Mouse (Mus musculus): Measurements from ENCODE around the gene Kirrel3. TPM values are rescaled to one million over a fixed set of nuclear protein-coding genes. Genes with fewer than 3 reads are reported as not detected.

Kirrel3 gene
- polyA plus RNA-seq, 1 experiment from 2014 or later, result 50.5 TPM

DNA sequence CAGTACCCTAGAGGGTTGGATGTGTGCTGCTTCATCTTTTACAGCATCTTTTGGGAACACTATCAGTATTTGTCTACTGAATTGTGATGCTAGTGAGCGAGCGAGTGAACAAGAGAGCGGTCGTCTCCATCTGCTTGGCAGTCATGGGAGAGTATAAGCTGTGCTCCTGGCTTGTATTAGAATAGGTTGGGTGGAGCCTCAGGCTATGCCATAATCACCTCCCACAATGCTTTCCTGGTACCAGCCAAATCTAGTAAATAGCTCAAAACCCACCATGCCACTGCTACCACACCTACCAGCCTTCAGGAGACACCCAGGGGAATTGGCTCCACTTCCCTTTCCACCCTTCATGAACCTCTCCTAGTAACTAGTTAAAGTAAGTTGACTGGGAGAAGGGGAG is 285.3 kb downstream of the Kirrel3 start:
- no peak overlapping the region for H3K9ac ChIP-seq
- no peaks in the 10 kb centered on the region for H3K4me1 ChIP-seq
- no peak overlapping the region for H3K27ac ChIP-seq
- no peak overlapping the region for H3K4me2 ChIP-seq
- no peaks in the 10 kb centered on the region for H3K27me3 ChIP-seq (replicated peaks)
- H3K9me3 ChIP-seq, result no peaks in the 10 kb centered on the region
- H3K4me3 ChIP-seq, result no peak overlapping the region
- no peak for ATAC-seq (replicated peaks)
- 90% methylated on average over 4 of the region's 4 CpGs for WGBS
- no peaks in the 10 kb centered on the region for H3K36me3 ChIP-seq (replicated peaks)

DNA sequence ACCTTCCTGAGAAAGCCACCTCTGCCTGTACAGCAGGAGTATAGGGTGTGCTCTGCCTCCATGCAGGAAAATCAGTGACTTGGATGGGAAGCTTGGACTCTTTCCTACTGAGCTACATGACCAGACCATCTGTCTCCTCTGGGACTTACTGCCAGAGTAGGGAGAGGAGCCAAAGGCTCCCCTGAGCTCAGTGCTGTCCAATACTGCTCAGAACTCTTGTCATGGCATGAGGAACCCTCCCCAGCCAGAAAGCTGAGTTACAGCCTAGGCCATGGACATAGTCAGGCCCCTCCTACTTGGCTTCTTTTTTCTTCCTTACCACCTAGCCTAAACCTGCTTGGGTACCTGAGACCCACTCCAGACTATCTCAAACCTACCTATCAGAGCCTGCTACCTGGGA is 285.7 kb downstream of the Kirrel3 start:
- H3K4me2 ChIP-seq, result no peak overlapping the region
- H3K4me1 ChIP-seq, result no peaks in the 10 kb centered on the region
- H3K4me3 ChIP-seq, result no peak overlapping the region
- ATAC-seq (replicated peaks), result no peak
- H3K36me3 ChIP-seq (replicated peaks), result no peaks in the 10 kb centered on the region
- H3K9me3 ChIP-seq, result no peaks in the 10 kb centered on the region
- H3K27me3 ChIP-seq (replicated peaks), result no peaks in the 10 kb centered on the region
- no peak overlapping the region for H3K9ac ChIP-seq
- H3K27ac ChIP-seq, result no peak overlapping the region

DNA sequence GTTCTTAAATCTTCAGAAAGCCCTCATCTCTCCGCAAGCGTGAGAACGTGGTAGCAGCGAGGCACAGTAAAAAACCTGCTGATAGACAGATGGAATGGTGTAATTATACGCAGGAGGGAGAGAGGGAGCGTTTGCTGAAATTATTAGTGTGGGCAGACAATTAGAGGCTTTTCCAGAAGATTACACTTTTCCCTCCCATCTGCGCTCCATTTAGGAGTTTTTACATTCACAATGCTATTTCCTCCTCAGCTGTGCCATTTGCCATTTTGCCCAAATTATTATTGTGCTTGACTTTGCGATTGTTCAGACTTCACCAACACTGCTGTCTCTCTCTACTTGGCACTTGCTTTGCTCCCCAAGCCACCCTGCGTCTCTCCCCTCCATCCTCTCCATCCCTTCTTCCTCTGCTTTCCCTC is 286.3 kb downstream of the Kirrel3 start:
- H3K36me3 ChIP-seq (replicated peaks), result no peaks in the 10 kb centered on the region
- H3K27ac ChIP-seq, result no peak overlapping the region
- no peaks in the 10 kb centered on the region for H3K27me3 ChIP-seq (replicated peaks)
- no peak overlapping the region for H3K4me2 ChIP-seq
- H3K4me1 ChIP-seq, result no peaks in the 10 kb centered on the region
- H3K9me3 ChIP-seq, result no peaks in the 10 kb centered on the region
- 79% methylated on average over 9 of the region's 9 CpGs for WGBS
- H3K9ac ChIP-seq, result no peak overlapping the region
- no peak overlapping the region for H3K4me3 ChIP-seq
- ATAC-seq (replicated peaks), result no peak

DNA sequence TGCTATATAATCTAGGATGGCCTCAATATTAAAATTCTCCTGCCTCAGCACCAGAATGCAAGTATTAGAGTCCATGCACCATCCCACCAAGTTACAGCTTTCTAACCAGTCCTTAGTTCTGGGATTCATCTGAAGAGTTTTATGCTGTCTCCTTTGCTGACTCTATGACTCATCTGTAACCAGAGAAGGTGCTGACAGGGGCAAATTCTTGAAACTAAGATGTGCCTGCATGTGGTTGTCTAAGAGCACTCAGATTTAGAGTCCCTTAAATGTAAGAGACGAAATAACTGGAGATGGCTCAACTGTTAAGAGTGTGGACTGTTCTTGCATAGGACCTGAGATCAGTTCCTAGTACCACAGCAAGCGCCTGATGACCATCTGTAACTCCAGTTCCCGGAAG is 295.7 kb downstream of the Kirrel3 start:
- 87% methylated on average over 3 of the region's 3 CpGs for WGBS
- no peaks in the 10 kb centered on the region for H3K36me3 ChIP-seq (replicated peaks)
- no peak overlapping the region for H3K9ac ChIP-seq
- H3K27me3 ChIP-seq (replicated peaks), result no peaks in the 10 kb centered on the region
- no peak overlapping the region for H3K27ac ChIP-seq
- 0 out of 2 replicates have a peak, but pooled peaks cover 5% of the 10 kb centered on the region for H3K4me1 ChIP-seq
- H3K4me2 ChIP-seq, result no peak overlapping the region
- no peak overlapping the region for H3K4me3 ChIP-seq
- H3K9me3 ChIP-seq, result no peaks in the 10 kb centered on the region
- ATAC-seq (replicated peaks), result no peak

DNA sequence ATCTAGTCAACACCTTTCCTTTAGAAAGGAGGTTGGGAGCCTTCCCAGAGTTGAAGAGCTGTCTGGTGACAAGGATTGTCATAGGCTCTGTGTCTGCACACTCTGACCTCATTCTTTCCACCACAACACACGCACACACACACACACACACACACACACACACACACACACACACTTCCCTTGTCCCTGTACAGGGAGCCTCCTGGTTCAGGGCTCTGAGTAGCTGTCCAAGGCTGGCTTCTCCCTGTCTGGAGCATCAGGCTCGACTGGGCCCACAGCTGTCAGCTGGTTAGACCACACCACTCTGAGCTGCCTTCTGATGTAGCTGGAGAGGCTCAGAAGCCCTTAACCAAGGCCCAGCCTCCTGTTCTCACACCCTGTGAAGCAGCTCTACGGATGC is 302.2 kb downstream of the Kirrel3 start:
- Histone ChIP-seq H3K36me3 (replicated peaks) (no peaks in the 10 kb centered on the region), H3K27me3 (replicated peaks) (no peaks in the 10 kb centered on the region), H3K4me3 (no peak overlapping the region), H3K4me1 (peaks cover 13% of the 10 kb centered on the region; the same call in 1 of the 2 replicates), H3K9me3 (no peaks in the 10 kb centered on the region), H3K4me2 (no peak overlapping the region), H3K27ac (no peak overlapping the region), H3K9ac (no peak overlapping the region)
- WGBS, result 75% methylated on average over 3 of the region's 3 CpGs
- no peak for ATAC-seq (replicated peaks)

DNA sequence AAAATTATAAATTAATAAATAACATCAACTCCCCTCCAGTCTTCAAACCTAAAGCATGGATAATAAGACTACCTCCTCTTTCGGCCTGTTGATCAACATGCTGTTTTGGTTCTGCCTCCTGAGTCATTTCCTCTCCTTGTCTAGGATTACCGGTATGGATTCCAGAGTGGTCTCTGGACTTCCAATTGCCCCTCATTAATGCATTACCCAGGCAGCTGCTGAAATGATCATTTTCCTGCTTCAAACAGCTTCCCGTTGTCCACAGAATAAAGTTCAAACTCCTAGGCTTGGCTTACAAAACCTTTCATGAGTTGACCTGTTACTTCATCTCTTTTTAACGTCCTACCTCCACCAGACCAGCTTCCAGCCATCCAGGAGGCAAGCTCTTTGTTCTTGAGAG is 309.5 kb downstream of the Kirrel3 start:
- H3K4me1 ChIP-seq, result peaks cover 8% of the 10 kb centered on the region; the same call in 1 of the 2 replicates
- H3K9me3 ChIP-seq, result no peaks in the 10 kb centered on the region
- H3K4me2 ChIP-seq, result no peak overlapping the region
- no peaks in the 10 kb centered on the region for H3K36me3 ChIP-seq (replicated peaks)
- no peak for ATAC-seq (replicated peaks)
- 53% methylated on average over 4 of the region's 4 CpGs for WGBS
- no peak overlapping the region for H3K4me3 ChIP-seq
- H3K27ac ChIP-seq, result no peak overlapping the region
- no peak overlapping the region for H3K9ac ChIP-seq
- H3K27me3 ChIP-seq (replicated peaks), result no peaks in the 10 kb centered on the region

DNA sequence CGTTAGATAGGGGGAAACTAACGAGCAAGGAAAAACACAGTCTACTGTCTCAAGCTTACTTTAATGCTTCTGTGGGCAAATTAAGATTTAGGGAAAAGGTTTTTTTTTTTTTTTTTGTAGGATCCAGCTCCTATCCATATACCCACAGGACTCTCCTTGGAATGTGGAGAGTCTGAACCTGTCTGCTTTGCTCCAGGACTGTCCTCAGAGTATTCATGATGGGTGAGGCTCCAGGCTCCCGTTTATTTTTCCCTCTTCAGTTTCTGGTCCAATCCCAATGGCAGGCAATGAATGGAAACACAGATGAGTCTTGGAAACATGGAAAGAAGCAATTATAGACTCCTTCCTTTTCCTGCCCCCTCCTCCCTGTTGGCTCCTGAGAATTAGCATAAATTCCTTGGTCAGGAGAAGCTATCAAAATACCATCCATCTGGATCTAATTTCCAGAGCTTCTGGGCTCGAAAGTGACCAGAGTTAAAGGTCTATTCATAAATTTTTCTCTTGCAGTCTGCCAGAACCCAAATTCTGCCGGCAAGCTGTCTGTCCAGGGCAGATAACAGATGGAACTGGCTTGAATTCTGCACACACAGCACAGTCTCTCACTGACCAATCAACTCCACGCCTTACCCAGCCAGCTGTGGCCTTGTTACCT is 312.1 kb downstream of the Kirrel3 start:
- no peak overlapping the region for H3K4me2 ChIP-seq
- no peak overlapping the region for H3K27ac ChIP-seq
- no peak for ATAC-seq (replicated peaks)
- H3K4me1 ChIP-seq, result no peaks in the 10 kb centered on the region
- no peaks in the 10 kb centered on the region for H3K36me3 ChIP-seq (replicated peaks)
- no peak overlapping the region for H3K9ac ChIP-seq
- H3K4me3 ChIP-seq, result no peak overlapping the region
- 72% methylated on average over 6 of the region's 6 CpGs for WGBS
- H3K9me3 ChIP-seq, result no peaks in the 10 kb centered on the region
- H3K27me3 ChIP-seq (replicated peaks), result no peaks in the 10 kb centered on the region

DNA sequence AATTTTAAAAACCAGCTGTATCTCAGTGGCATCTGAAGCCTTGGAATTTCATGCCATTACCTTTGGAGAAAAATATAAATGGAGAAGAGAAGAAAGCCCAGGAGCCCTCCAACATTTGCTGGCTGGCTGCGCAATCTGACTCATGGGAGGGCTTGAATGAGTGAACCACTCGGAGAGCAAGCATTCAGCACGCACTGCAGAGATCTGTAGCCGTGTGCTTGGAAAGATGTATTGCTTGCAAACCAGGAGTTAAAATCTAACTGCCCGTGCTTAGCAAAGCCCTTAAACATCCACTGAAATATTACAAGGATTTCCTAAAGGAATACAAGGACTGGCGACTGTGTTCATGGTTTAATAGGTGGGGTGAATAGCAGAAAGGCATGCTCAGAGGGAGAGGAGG is 316.0 kb downstream of the Kirrel3 start:
- no peaks in the 10 kb centered on the region for H3K4me1 ChIP-seq
- no peaks in the 10 kb centered on the region for H3K36me3 ChIP-seq (replicated peaks)
- no peak overlapping the region for H3K4me2 ChIP-seq
- H3K9ac ChIP-seq, result no peak overlapping the region
- ATAC-seq (replicated peaks), result 0 out of 2 replicates have a peak, but pooled peaks have one; percentile 58
- WGBS, result 70% methylated on average over 6 of the region's 6 CpGs
- no peaks in the 10 kb centered on the region for H3K27me3 ChIP-seq (replicated peaks)
- no peak overlapping the region for H3K4me3 ChIP-seq
- no peaks in the 10 kb centered on the region for H3K9me3 ChIP-seq
- no peak overlapping the region for H3K27ac ChIP-seq

DNA sequence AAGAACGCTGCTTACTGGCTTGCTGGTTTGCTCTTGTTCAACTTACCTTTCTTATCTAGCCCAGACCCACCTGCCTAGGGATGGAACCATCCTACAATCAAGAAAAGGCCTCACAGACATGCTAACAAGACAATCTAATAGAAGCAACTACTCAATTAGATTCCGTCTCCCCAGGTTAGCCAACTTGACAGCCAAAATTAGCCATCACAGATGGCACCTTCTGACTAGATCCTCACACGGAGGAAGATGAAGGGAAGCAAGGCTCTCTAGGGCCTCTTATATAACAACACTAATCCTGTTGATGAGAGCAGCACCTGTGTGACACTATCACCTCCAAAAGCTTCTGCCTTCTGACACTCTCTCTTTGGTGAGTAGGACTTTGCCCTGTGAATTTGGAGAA is 321.2 kb downstream of the Kirrel3 start:
- no peak overlapping the region for H3K4me3 ChIP-seq
- no peak overlapping the region for H3K4me2 ChIP-seq
- no peak overlapping the region for H3K27ac ChIP-seq
- no peak for ATAC-seq (replicated peaks)
- no peak overlapping the region for H3K9ac ChIP-seq
- no peaks in the 10 kb centered on the region for H3K36me3 ChIP-seq (replicated peaks)
- H3K9me3 ChIP-seq, result no peaks in the 10 kb centered on the region
- no peaks in the 10 kb centered on the region for H3K27me3 ChIP-seq (replicated peaks)
- H3K4me1 ChIP-seq, result 0 out of 2 replicates have a peak, but pooled peaks cover 4% of the 10 kb centered on the region
- 84% methylated on average over 3 of the region's 3 CpGs for WGBS

DNA sequence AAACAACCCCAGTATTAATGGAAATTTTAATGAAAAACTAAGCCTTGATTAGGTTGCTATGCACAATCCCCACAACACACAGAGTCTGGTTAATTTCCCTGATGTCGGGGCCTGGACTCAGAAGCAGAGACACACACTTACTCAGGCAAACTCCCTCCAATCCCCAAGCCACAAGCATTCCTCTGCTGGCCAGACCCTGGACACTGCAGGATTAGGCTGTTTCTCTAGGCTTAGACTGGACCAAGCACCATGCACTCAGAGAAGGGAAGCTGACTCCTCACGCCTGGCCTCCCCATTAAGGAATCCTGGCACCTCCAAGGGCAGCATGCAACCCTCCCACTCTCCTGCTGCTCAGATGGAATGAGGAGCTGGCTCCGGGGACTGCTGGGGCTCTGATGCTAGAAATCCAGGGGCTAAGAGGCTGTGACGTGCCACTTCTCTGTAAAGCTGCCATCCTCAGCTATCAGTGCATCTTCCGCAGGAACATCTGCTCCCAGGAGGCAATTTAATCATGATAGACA is 324.4 kb downstream of the Kirrel3 start:
- 59% methylated on average over 5 of the region's 5 CpGs for WGBS
- Histone ChIP-seq H3K4me3 (no peak overlapping the region), H3K9me3 (no peaks in the 10 kb centered on the region), H3K9ac (no peak overlapping the region), H3K4me2 (no peak overlapping the region), H3K27ac (0 out of 2 replicates have a peak overlapping the region, but pooled peaks have one; percentile 24), H3K4me1 (0 out of 2 replicates have a peak, but pooled peaks cover 4% of the 10 kb centered on the region), H3K36me3 (replicated peaks) (no peaks in the 10 kb centered on the region), H3K27me3 (replicated peaks) (no peaks in the 10 kb centered on the region)
- ATAC-seq (replicated peaks), result 0 out of 2 replicates have a peak, but pooled peaks have one; percentile 45

DNA sequence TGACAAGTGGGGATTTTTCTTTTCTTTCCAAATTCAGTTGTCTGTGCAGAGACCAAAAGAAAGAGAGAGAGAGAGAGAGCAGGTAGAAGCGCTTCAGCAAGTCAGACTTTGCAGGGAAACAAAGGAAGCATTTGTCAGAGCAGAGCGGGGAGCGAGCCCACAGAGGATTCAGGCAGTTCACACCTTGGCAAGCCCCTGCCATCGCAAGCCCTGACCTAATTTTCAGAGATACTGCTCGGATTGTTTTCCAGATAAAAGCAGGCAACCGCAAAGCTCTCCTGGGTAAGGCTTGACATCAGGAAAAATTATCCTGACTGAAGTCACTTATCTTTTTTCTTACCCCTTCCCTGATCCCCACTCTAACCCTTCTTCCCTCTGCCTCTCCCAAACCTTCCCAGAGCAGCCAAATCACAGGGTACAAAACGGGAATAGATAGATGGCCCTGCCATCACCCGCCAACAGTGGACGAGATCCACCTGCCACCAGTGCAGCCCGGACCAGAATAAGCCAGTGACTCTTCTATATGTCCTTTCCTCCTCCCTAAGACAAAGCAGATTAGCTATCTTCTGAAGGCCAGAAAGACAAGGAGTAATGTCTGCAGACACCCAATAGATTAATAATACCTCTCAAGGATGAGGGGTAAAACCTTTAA is 332.8 kb downstream of the Kirrel3 start:
- H3K4me2 ChIP-seq, result no peak overlapping the region
- H3K9ac ChIP-seq, result no peak overlapping the region
- no peak overlapping the region for H3K4me3 ChIP-seq
- ATAC-seq (replicated peaks), result peak; percentile 30; the same call in 1 of the 2 replicates
- 32% methylated on average over 10 of the region's 10 CpGs for WGBS
- no peaks in the 10 kb centered on the region for H3K36me3 ChIP-seq (replicated peaks)
- H3K27ac ChIP-seq, result peak overlapping the region; percentile 61
- no peaks in the 10 kb centered on the region for H3K9me3 ChIP-seq
- no peaks in the 10 kb centered on the region for H3K27me3 ChIP-seq (replicated peaks)
- H3K4me1 ChIP-seq, result peaks cover 9% of the 10 kb centered on the region; the same call in 1 of the 2 replicates

DNA sequence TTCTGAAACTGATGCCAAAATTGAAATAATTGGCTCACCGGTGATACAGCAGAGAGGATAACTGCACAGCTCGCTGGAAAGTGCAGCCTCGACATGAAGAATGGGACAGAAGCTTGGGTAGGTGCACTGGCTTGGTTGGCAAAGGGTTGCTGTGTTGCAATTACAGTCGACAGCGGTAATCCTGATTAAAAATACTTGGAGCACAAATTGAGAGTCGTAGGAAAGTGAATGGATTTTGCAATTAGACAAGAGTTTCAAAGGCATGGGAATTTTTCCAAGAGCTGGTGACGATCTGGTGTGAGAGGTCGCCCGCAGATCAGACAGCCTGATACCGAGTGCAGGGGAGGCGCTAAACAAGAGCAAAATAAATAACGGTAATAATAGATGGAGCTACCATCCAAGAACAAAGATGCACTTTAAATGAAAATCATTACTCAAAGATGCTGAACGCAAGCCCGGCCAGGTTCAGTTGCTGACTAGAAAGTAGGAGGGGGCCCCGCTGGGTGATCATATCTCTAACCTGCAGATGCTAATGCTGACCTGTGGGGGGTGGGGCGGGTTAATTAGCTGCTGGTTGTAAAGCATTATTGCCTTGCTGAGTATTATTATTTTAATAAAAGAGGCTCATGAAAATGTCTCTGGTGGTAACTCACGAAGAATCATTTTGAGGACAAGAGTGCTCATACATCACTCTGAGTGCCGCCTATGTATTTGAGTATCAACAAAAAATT is 338.8 kb downstream of the Kirrel3 start:
- Histone ChIP-seq H3K27me3 (replicated peaks) (no peaks in the 10 kb centered on the region), H3K9ac (no peak overlapping the region), H3K27ac (0 out of 2 replicates have a peak overlapping the region, but pooled peaks have one; percentile 4), H3K9me3 (no peaks in the 10 kb centered on the region), H3K36me3 (replicated peaks) (no peaks in the 10 kb centered on the region), H3K4me1 (peaks cover 23% of the 10 kb centered on the region), H3K4me2 (no peak overlapping the region), H3K4me3 (no peak overlapping the region)
- WGBS, result 65% methylated on average over 18 of the region's 18 CpGs
- ATAC-seq (replicated peaks), result no peak

Data from midbrain, embryonic 15.5 days (tissue).